Mouse (Mus musculus) CH12.LX (cell line): ENCODE results near the gene Tpx2. TPM values are rescaled to one million over a fixed set of nuclear protein-coding genes. Genes with fewer than 3 reads are reported as not detected.
A peak's percentile ranks its signal among the peaks of the same experiment; 100 is the strongest.

ENCODE experiments used
- DNase-seq: peaks from one replicate; pipeline ENCODE4 v3.0.0-alpha.2; 2013; ENCODE audit errors: extremely low read depth
- H3K27ac ChIP-seq: 2 replicates; pipeline ENCODE4 v1.5.1; 2012; ENCODE audit warnings: low read depth, mild to moderate bottlenecking, control low read depth, moderate library complexity; ENCODE audit not compliant: insufficient read depth
- H3K27me3 ChIP-seq: replicated peaks from 2 replicates; pipeline ENCODE3; 2012; ENCODE audit warnings: inconsistent platforms
- H3K36me3 ChIP-seq, 2 experiments: replicated peaks in 1 of 2; 2 replicates each; pipeline versions ENCODE3 to v1.6.1; 2012; ENCODE audit warnings: inconsistent platforms in 1 of 2, low read length in 1 of 2, mild to moderate bottlenecking in 1 of 2, mixed read lengths in 1 of 2, moderate library complexity in 1 of 2; ENCODE audit not compliant: control insufficient read depth in 1 of 2, insufficient read depth in 1 of 2
- H3K4me1 ChIP-seq, 2 experiments: 2 replicates each; pipeline ENCODE4 v1.6.1; 2012; ENCODE audit warnings: inconsistent platforms in 1 of 2, moderate library complexity in 1 of 2; ENCODE audit not compliant: insufficient read depth in 2 of 2, control insufficient read depth in 1 of 2
- H3K4me2 ChIP-seq: 2 replicates; pipeline ENCODE4 v1.6.1; 2012; ENCODE audit warnings: low read depth, mild to moderate bottlenecking, control low read depth; ENCODE audit not compliant: poor library complexity, insufficient read depth, severe bottlenecking
- H3K4me3 ChIP-seq, 3 experiments: fragments of 150-350 bp in 1 of 3; sonication (generic) in 1 of 3; replicated peaks in 1 of 3; 2 replicates each; pipeline versions ENCODE3 to v1.5.1; 2011 to 2012; ENCODE audit warnings: low read depth in 2 of 3, low read length in 2 of 3, mild to moderate bottlenecking in 2 of 3, moderate library complexity in 2 of 3, control low read depth in 1 of 3, improper control_type of control experiment in 1 of 3, inconsistent platforms in 1 of 3, mixed read lengths in 1 of 3; ENCODE audit not compliant: poor library complexity in 1 of 3
- H3K79me2 ChIP-seq: replicated peaks from 2 replicates; pipeline ENCODE4 v1.6.1; 2012; ENCODE audit warnings: mild to moderate bottlenecking, moderate library complexity; ENCODE audit not compliant: control insufficient read depth, poor library complexity, insufficient read depth, severe bottlenecking; ENCODE audit errors: extremely low read depth
- H3K9ac ChIP-seq: 2 replicates; pipeline ENCODE4 v1.6.1; 2012; ENCODE audit warnings: low read depth, mild to moderate bottlenecking, control low read depth, moderate library complexity; ENCODE audit not compliant: insufficient read depth
- H3K9me3 ChIP-seq: replicated peaks from 2 replicates; pipeline ENCODE3; 2012; ENCODE audit warnings: low read length, inconsistent platforms, mixed read lengths
- E2F4 ChIP-seq: IDR thresholded peaks from 2 replicates; pipeline ENCODE4 v1.6.1; 2011; ENCODE audit warnings: low read depth, low read length, improper control_type of control experiment; ENCODE audit not compliant: insufficient replicate concordance
- EP300 ChIP-seq: IDR thresholded peaks from 2 replicates; pipeline ENCODE4 v1.6.1; 2011; ENCODE audit warnings: low read length, improper control_type of control experiment
- ETS1 ChIP-seq: conservative IDR thresholded peaks from 2 replicates; pipeline ENCODE4 v1.6.1; 2012; ENCODE audit warnings: low read depth, mild to moderate bottlenecking, inconsistent platforms, low read length, improper control_type of control experiment, moderate library complexity
- HCFC1 ChIP-seq: IDR thresholded peaks from 2 replicates; pipeline ENCODE4 v1.6.1; 2012; ENCODE audit warnings: low read depth, mild to moderate bottlenecking, inconsistent platforms, low read length, improper control_type of control experiment
- IRF4 ChIP-seq: IDR thresholded peaks from 2 replicates; pipeline ENCODE4 v1.6.1; 2014; ENCODE audit warnings: low read depth, mild to moderate bottlenecking, inconsistent platforms, low read length, improper control_type of control experiment
- JUND ChIP-seq: conservative IDR thresholded peaks from 2 replicates; pipeline ENCODE4 v1.6.1; 2011; ENCODE audit warnings: low read depth, low read length, improper control_type of control experiment
- KAT2A ChIP-seq: IDR thresholded peaks from 2 replicates; pipeline ENCODE4 v1.6.1; 2012; ENCODE audit warnings: low read length, improper control_type of control experiment, inconsistent platforms; ENCODE audit not compliant: insufficient replicate concordance
- MAFK ChIP-seq: IDR thresholded peaks from 2 replicates; pipeline ENCODE4 v1.6.1; 2011; ENCODE audit warnings: low read length, improper control_type of control experiment; ENCODE audit not compliant: insufficient replicate concordance
- MAX ChIP-seq: IDR thresholded peaks from 2 replicates; pipeline ENCODE4 v1.6.1; 2011; ENCODE audit warnings: low read length, improper control_type of control experiment
- MEF2A ChIP-seq: IDR thresholded peaks from 2 replicates; pipeline ENCODE4 v1.6.1; 2014; ENCODE audit warnings: low read depth, mild to moderate bottlenecking, inconsistent platforms, low read length, improper control_type of control experiment, borderline replicate concordance
- MXI1 ChIP-seq: IDR thresholded peaks from 2 replicates; pipeline ENCODE4 v1.6.1; 2011; ENCODE audit warnings: mild to moderate bottlenecking, low read depth, low read length, improper control_type of control experiment
- MYC ChIP-seq: IDR thresholded peaks from 2 replicates; pipeline ENCODE4 v1.6.1; 2011; ENCODE audit warnings: low read depth, mild to moderate bottlenecking, improper control_type of control experiment, low read length
- POLR2A ChIP-seq: IDR thresholded peaks from 2 replicates; pipeline ENCODE4 v1.6.1; 2011; ENCODE audit warnings: low read depth, mild to moderate bottlenecking, improper control_type of control experiment, low read length
- POLR2AphosphoS2 ChIP-seq: IDR thresholded peaks from 2 replicates; pipeline ENCODE4 v1.6.1; 2011; ENCODE audit warnings: low read depth, low read length, improper control_type of control experiment
- SIN3A ChIP-seq: IDR thresholded peaks from 2 replicates; pipeline ENCODE4 v1.6.1; 2012; ENCODE audit warnings: low read length, improper control_type of control experiment, inconsistent platforms
- SMC3 ChIP-seq: IDR thresholded peaks from 2 replicates; pipeline ENCODE4 v1.6.1; 2011; ENCODE audit warnings: low read depth, low read length, improper control_type of control experiment
- TBP ChIP-seq: conservative IDR thresholded peaks from 2 replicates; pipeline ENCODE4 v1.6.1; 2011; ENCODE audit warnings: low read depth, low read length, improper control_type of control experiment
- USF2 ChIP-seq: conservative IDR thresholded peaks from 2 replicates; pipeline ENCODE4 v1.6.1; 2011; ENCODE audit warnings: low read depth, low read length, improper control_type of control experiment
- ZKSCAN1 ChIP-seq: IDR thresholded peaks from 2 replicates; pipeline ENCODE4 v1.6.1; 2012; ENCODE audit warnings: low read depth, inconsistent platforms, low read length, improper control_type of control experiment, borderline replicate concordance
- ZMIZ1 ChIP-seq: IDR thresholded peaks from 2 replicates; pipeline ENCODE4 v1.6.1; 2012; ENCODE audit warnings: low read depth, mild to moderate bottlenecking, inconsistent platforms, low read length, improper control_type of control experiment
- ZNF384 ChIP-seq: IDR thresholded peaks from 2 replicates; pipeline ENCODE4 v1.6.1; 2012; ENCODE audit warnings: low read depth, low read length, improper control_type of control experiment, inconsistent platforms
- dilution Hi-C: fragments of 300-500 bp; cut with MboI; formaldehyde crosslinking; loops from 2 replicates; pipeline ENCODE4 v1.14.3; 2020; ENCODE audit warnings: low sequenced_read_pairs; ENCODE audit not compliant: extremely low pct_unique_long_range_greater_than_20kb, extremely low pct_ligation_motif_present
- in situ Hi-C: fragments of 300-500 bp; cut with MboI; formaldehyde crosslinking; loops from 3 replicates; pipeline ENCODE4 v1.14.3; 2019; ENCODE audit warnings: low sequenced_read_pairs, low pct_ligation_motif_present, low pct_unique_long_range_greater_than_20kb, mixed read lengths
- polyA plus RNA-seq: library from polyadenylated mRNA; unstranded; fragments of >175 nt; gene quantifications from 2 replicates; pipeline ENCODE4 v1.2.1, GENCODE M21; 2012; ENCODE audit warnings: low read depth; ENCODE audit not compliant: insufficient read length
- total RNA-seq, 2 experiments: library from RNA; depleted of rRNA; stranded (reverse); fragments of 300-350 nt in 1 of 2; fragments of >200 nt in 1 of 2; gene quantifications; 2 replicates each; pipeline ENCODE4 v1.2.3; 2012 to 2014

The Tpx2 gene
- total and polyA plus RNA-seq, 3 experiments = 66.1 to 127 (median 98.0) TPM

DNA sequence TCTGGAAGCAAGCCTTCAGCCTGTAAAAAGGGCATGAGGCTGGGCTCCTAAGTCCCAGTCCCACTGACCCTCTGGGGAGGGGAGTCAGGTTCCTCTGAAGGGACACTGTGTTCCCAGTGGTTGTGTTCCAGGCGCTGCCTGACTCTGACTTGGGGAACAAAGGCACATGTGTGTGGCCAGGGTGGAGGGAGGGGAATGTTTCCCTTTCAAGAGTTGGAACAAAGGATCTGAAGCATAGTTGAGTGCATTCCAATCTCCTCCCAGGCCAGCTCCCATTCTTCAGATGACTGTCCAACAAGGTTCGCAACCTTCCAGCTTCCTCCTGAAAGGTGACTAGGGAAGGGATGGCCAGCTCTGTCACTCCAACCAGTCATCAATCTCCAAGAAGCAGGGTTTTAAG lies 27.4 kb upstream of the Tpx2 start:
- H3K79me2 ChIP-seq = peaks cover 97% of the 10 kb centered on the region
- no peaks in the 10 kb centered on the region for H3K27me3 ChIP-seq
- peaks cover 49 to 64% of the 10 kb centered on the region in 2 experiments for H3K36me3 ChIP-seq
- no peak overlapping the region for H3K9ac ChIP-seq
- in situ Hi-C loops = no loop called here
- no peak overlapping the region for H3K27ac ChIP-seq
- dilution Hi-C loops = no loop called here
- peaks cover 51 to 83% of the 10 kb centered on the region in 2 experiments for H3K4me1 ChIP-seq
- TF ChIP-seq POLR2AphosphoS2 = 0 out of 2 replicates have a peak, but pooled peaks have one; percentile 1
- no peak for TF ChIP-seq SMC3
- peaks cover 11% of the 10 kb centered on the region for H3K9me3 ChIP-seq
- H3K4me2 ChIP-seq = no peak overlapping the region
- H3K4me3 ChIP-seq = no peak overlapping the region
- DNase-seq = no peak

DNA sequence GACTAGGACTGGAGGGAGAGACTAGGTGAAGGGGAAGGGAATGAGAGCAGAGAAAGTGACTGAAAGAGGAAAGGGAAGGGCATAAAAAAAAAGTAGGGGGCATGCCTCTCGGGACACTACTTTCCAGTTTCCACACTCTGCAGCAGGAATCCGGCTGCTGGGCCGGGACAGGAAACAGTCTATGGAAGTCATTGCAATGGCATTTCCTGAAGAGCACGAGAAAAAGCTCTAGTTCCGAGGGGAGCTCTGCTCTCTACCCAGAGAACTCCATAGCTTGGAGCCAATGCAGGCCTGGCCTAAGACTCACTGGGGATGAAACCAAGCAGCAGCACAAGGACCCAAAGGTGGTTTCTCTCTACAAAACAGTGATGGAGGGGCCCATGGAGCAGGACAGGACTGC lies 26.7 kb upstream of the Tpx2 start:
- in situ Hi-C loops = no loop called here
- Histone ChIP-seq H3K4me1 (peaks cover 46 to 81% of the 10 kb centered on the region in 2 experiments), H3K27ac (0 out of 2 replicates have a peak overlapping the region, but pooled peaks have one; percentile 14), H3K4me3 (no peak overlapping the region), H3K9ac (no peak overlapping the region), H3K27me3 (no peaks in the 10 kb centered on the region), H3K79me2 (peaks cover 93% of the 10 kb centered on the region), H3K4me2 (no peak overlapping the region), H3K9me3 (peaks cover 11% of the 10 kb centered on the region), H3K36me3 (peaks cover 49 to 64% of the 10 kb centered on the region in 2 experiments)
- dilution Hi-C loops = no loop called here
- TF ChIP-seq EP300 = no peak
- 0 out of 2 replicates have a peak, but pooled peaks have one; percentile 5 for TF ChIP-seq POLR2AphosphoS2
- DNase-seq = no peak

DNA sequence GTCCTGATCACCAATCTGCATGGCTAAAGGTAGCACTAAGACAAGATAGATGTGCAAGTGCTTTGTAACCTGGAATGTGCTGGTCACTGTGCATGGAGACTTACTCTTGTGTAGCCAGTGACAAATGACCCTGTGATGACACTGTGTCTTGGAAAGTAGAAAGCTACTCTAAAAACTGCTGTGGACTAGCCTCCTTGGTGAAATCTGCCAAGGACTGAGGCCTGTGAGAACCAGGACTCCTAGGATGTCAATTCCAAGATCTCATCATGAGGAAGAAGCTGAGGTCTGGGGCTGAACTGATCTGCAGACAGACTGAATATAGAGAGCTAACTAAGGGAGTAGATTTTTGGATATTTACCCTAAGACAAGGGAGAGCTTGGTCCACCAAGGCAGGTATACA lies 26.2 kb upstream of the Tpx2 start:
- Histone ChIP-seq H3K4me2 (no peak overlapping the region), H3K27me3 (no peaks in the 10 kb centered on the region), H3K9ac (no peak overlapping the region; the same call in 1 of the 2 replicates), H3K4me1 (peaks cover 41 to 81% of the 10 kb centered on the region in 2 experiments), H3K9me3 (peaks cover 11% of the 10 kb centered on the region), H3K79me2 (peaks cover 93% of the 10 kb centered on the region), H3K4me3 (no peak overlapping the region), H3K36me3 (peaks cover 49 to 64% of the 10 kb centered on the region in 2 experiments), H3K27ac (peak overlapping the region; percentile 14; the same call in 1 of the 2 replicates)
- in situ Hi-C loops = no loop called here
- dilution Hi-C loops = no loop called here
- DNase-seq = no peak
- TF ChIP-seq TBP (no peak), USF2 (no peak), KAT2A (no peak), IRF4 (no peak), MXI1 (no peak), MYC (no peak), POLR2A (no peak), ETS1 (no peak), HCFC1 (no peak), MEF2A (no peak), EP300 (no peak), JUND (no peak), POLR2AphosphoS2 (no peak), ZMIZ1 (no peak), E2F4 (no peak), SIN3A (no peak), MAX (no peak), MAFK (no peak), ZNF384 (no peak), ZKSCAN1 (no peak)
- TF ChIP-seq, all 38 proteins: peak for 0
